In the genomic region with DNA sequence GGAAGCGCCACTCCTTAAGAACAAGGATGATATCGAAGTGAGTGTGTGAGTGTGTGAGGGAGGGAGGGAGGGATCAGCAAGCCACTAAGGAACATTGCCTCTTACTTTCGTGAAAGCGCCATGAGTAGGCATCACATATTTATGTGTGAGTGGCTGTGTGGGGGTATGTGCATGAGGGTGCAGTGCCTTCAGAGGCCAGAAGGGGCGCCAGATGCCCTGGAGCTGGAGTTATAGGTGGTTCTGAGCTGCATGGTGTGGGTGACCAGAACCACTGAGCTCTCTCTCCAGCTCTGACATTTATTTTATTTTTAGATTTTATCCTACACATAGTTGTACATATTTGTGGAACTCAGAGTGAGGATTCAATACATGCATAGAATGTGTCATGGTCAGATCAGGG, we compare ENCODE assay signal across 23 mouse cellular contexts.
DNase-seq lines count a peak whose midpoint lies in the region; ATAC-seq and TF ChIP-seq lines count a peak whose summit lies in the region.
"Had no signal": no experiment of that assay in that cellular context is flagged by ENCODE, and none has a peak within 500 bp of the region (broad histone marks: within the 10 kb centered on the region; RNA-seq: fewer than 3 reads in every experiment).

No protein-coding gene starts in this region.

- no peak for TF ChIP-seq EP300 in MEL (IDR thresholded peaks at IDR 0.05; ENCODE audit: low read depth in 1 of 2, low read length in 2 of 2)
- no peak for TF ChIP-seq EP300 in stomach, postnatal 0 days (optimal IDR thresholded peaks at IDR 0.05)

- TF ChIP-seq CTCF in left cerebral cortex, adult 2 months (IDR thresholded peaks at IDR 0.05), result peak; percentile 19
- TF ChIP-seq CTCF in testis, adult 2 months (IDR thresholded peaks at IDR 0.05; ENCODE audit: control insufficient read depth, insufficient read depth, insufficient replicate concordance, low read depth, low read length), result peak; percentile 61; the same call in 1 of the 2 replicates
- TF ChIP-seq CTCF in MEL (IDR thresholded peaks at IDR 0.05 in 2 of 3, conservative IDR thresholded peaks at IDR 0.05 in 1 of 3; ENCODE audit: control insufficient read depth in 1 of 3, insufficient read depth in 1 of 3, low read depth in 2 of 3, low read length in 3 of 3, poor library complexity in 1 of 3, severe bottlenecking in 1 of 3), result peak; percentile 46 to 67 (median 60)
- peak; percentile 31 for TF ChIP-seq CTCF in stomach, postnatal 0 days (IDR thresholded peaks at IDR 0.05; ENCODE audit: low read depth)

- no peaks in the 10 kb centered on the region for H3K79me2 ChIP-seq in MEL (ENCODE audit: control insufficient read depth, insufficient read depth, low read length, poor library complexity)

- no peak overlapping the region for H3K27ac ChIP-seq in left cerebral cortex, adult 2 months
- H3K27ac ChIP-seq in testis, adult 2 months (ENCODE audit: control insufficient read depth, insufficient read depth, low read depth, low read length), result no peak overlapping the region
- H3K27ac ChIP-seq in MEL (ENCODE audit: control insufficient read depth, low read depth, low read length), result no peak overlapping the region
- no peak overlapping the region for H3K27ac ChIP-seq in stomach, postnatal 0 days (replicated peaks)
- H3K27ac ChIP-seq: embryonic facial prominence, embryonic 15.5 days; heart, embryonic 13.5 days; hindbrain, embryonic 15.5 days; kidney, postnatal 0 days; liver, embryonic 13.5 days; stomach, embryonic 15.5 days had no signal

- H3K9me3 ChIP-seq in MEL (replicated peaks; ENCODE audit: insufficient read depth, low read length), result no peaks in the 10 kb centered on the region
- no peaks in the 10 kb centered on the region for H3K9me3 ChIP-seq in stomach, postnatal 0 days (ENCODE audit: control insufficient read depth, low read length)
- H3K9me3 ChIP-seq: embryonic facial prominence, embryonic 15.5 days; heart, embryonic 13.5 days; hindbrain, embryonic 15.5 days; liver, embryonic 13.5 days; stomach, embryonic 15.5 days had no signal

- H3K4me1 ChIP-seq in testis, adult 2 months (ENCODE audit: control insufficient read depth, insufficient read depth, low read length), result no peaks in the 10 kb centered on the region
- no peaks in the 10 kb centered on the region for H3K4me1 ChIP-seq in MEL (ENCODE audit: control insufficient read depth in 1 of 2, insufficient read depth in 2 of 2, low read length in 2 of 2)
- H3K4me1 ChIP-seq in stomach, postnatal 0 days (replicated peaks; ENCODE audit: control insufficient read depth, insufficient read depth), result no peaks in the 10 kb centered on the region
- H3K4me1 ChIP-seq: embryonic facial prominence, embryonic 15.5 days; heart, embryonic 13.5 days; hindbrain, embryonic 15.5 days; liver, embryonic 13.5 days; stomach, embryonic 15.5 days had no signal

- intact Hi-C loops in left cerebral cortex, adult 2 months (cut with DNase I), result loop anchor here (10.0 kb wide), 1 partner anchor 446 kb away; a partner anchor contains a TSS
- intact Hi-C loops in left cerebral cortex, postnatal 25 days (cut with DNase I), result no loop called here

- whole genome bisulfite sequencing in stomach, postnatal 0 days, result 80% methylated on average over 5 of the region's 5 CpGs

- no peak for DNase-seq in left cerebral cortex, adult 2 months (ENCODE audit: extremely low spot score in 1 of 2, low spot score in 2 of 2)
- no peak for DNase-seq in left cerebral cortex, postnatal 25 days (ENCODE audit: low spot score in 2 of 2)
- no peak for DNase-seq in testis, postnatal 10 days (ENCODE audit: low spot score)
- DNase-seq in MEL (ENCODE audit: low read depth, low spot score), result peak; percentile 36
- DNase-seq in stomach, postnatal 0 days (ENCODE audit: low spot score), result no peak
- no peak for DNase-seq in right cerebral cortex, postnatal 10 days (ENCODE audit: low spot score in 2 of 2)
- DNase-seq: adrenal gland, postnatal 14 days; cerebellum, adult 11-12 months; cerebellum, postnatal 25 days; heart, adult 11 months; kidney, adult 11 months; layer of hippocampus, postnatal 36 days; left cerebral cortex, postnatal 4 days; liver, embryonic 13.5 days; lung, postnatal 10 days; thymus, postnatal 14 days had no signal

- no peak overlapping the region for H3K9ac ChIP-seq in MEL (ENCODE audit: control insufficient read depth, low read depth, low read length, poor library complexity, severe bottlenecking)
- no peak overlapping the region for H3K9ac ChIP-seq in stomach, postnatal 0 days (ENCODE audit: low read length)
- H3K9ac ChIP-seq: embryonic facial prominence, embryonic 15.5 days; heart, embryonic 13.5 days; hindbrain, embryonic 15.5 days; liver, embryonic 13.5 days; stomach, embryonic 15.5 days had no signal

- H3K4me3 ChIP-seq in left cerebral cortex, adult 2 months, result no peak overlapping the region
- no peak overlapping the region for H3K4me3 ChIP-seq in testis, adult 2 months (ENCODE audit: control insufficient read depth, low read depth, low read length)
- H3K4me3 ChIP-seq in MEL (ENCODE audit: control insufficient read depth in 1 of 2, insufficient read depth in 1 of 2, low read depth in 2 of 2, low read length in 2 of 2), result no peak overlapping the region
- no peak overlapping the region for H3K4me3 ChIP-seq in stomach, postnatal 0 days (ENCODE audit: low read depth, low read length)
- H3K4me3 ChIP-seq: embryonic facial prominence, embryonic 15.5 days; heart, embryonic 13.5 days; hindbrain, embryonic 15.5 days; liver, embryonic 13.5 days; stomach, embryonic 15.5 days had no signal

- H3K27me3 ChIP-seq in testis, adult 2 months (ENCODE audit: control insufficient read depth, insufficient read depth, low read length), result no peaks in the 10 kb centered on the region
- H3K27me3 ChIP-seq in MEL (ENCODE audit: control insufficient read depth in 1 of 2, insufficient read depth in 2 of 2, low read length in 2 of 2), result no peaks in the 10 kb centered on the region
- no peaks in the 10 kb centered on the region for H3K27me3 ChIP-seq in stomach, postnatal 0 days (ENCODE audit: control insufficient read depth, insufficient read depth, low read length)
- H3K27me3 ChIP-seq: embryonic facial prominence, embryonic 15.5 days; heart, embryonic 13.5 days; hindbrain, embryonic 15.5 days; liver, embryonic 13.5 days; stomach, embryonic 15.5 days had no signal

- no peak overlapping the region for H3K4me2 ChIP-seq in stomach, postnatal 0 days (replicated peaks; ENCODE audit: low read depth)
- H3K4me2 ChIP-seq: embryonic facial prominence, embryonic 15.5 days; heart, embryonic 13.5 days; hindbrain, embryonic 15.5 days; liver, embryonic 13.5 days; stomach, embryonic 15.5 days had no signal

- no peak for TF ChIP-seq RAD21 in MEL (IDR thresholded peaks at IDR 0.05; ENCODE audit: low read depth, low read length)

- H3K36me3 ChIP-seq in testis, adult 2 months (ENCODE audit: control insufficient read depth, insufficient read depth, low read length), result no peaks in the 10 kb centered on the region; the same call in 1 of the 2 replicates
- 0 out of 4 replicates have a peak, but pooled peaks cover 0 to 1% of the 10 kb centered on the region in 2 experiments for H3K36me3 ChIP-seq in MEL (ENCODE audit: control insufficient read depth in 1 of 2, insufficient read depth in 2 of 2, low read length in 2 of 2)
- H3K36me3 ChIP-seq in stomach, postnatal 0 days (ENCODE audit: control insufficient read depth, insufficient read depth, low read length), result no peaks in the 10 kb centered on the region
- H3K36me3 ChIP-seq: embryonic facial prominence, embryonic 15.5 days; heart, embryonic 13.5 days; hindbrain, embryonic 15.5 days; liver, embryonic 13.5 days; stomach, embryonic 15.5 days had no signal

- no peak for TF ChIP-seq POLR2A in testis, adult 2 months (IDR thresholded peaks at IDR 0.05; ENCODE audit: control insufficient read depth, low read depth, low read length)
- no peak for TF ChIP-seq POLR2A in MEL (IDR thresholded peaks at IDR 0.05; ENCODE audit: control insufficient read depth in 1 of 2, insufficient read depth in 1 of 2, low read depth in 1 of 2, low read length in 2 of 2, poor library complexity in 1 of 2)

- no peak for ATAC-seq in stomach, postnatal 0 days (ENCODE audit: low FRiP score, low TSS enrichment)
- ATAC-seq: activated CD4-positive, CD25-positive, alpha-beta regulatory T cell, adult 4 months had no signal

TF ChIP-seq in MEL, 35 proteins besides CTCF, POLR2A, EP300 and RAD21:
- TF ChIP-seq MXI1 (IDR thresholded peaks at IDR 0.05; ENCODE audit: low read depth, low read length), result no peak
- no peak for TF ChIP-seq HCFC1 (IDR thresholded peaks at IDR 0.05; ENCODE audit: low read depth, low read length)
- no peak for TF ChIP-seq USF1 (IDR thresholded peaks at IDR 0.05; ENCODE audit: low read depth, low read length)
- TF ChIP-seq MEF2A (IDR thresholded peaks at IDR 0.05; ENCODE audit: extremely low read depth, insufficient replicate concordance, low read depth, low read length, poor library complexity, severe bottlenecking), result no peak
- TF ChIP-seq KAT2A (conservative IDR thresholded peaks at IDR 0.05; ENCODE audit: low read depth, low read length), result no peak
